ENCODE assay signal across 8 mouse cellular contexts in genomic region chr10:109010241-109011193, GRCm38 (mm10). TPM values are rescaled to one million over a fixed set of nuclear protein-coding genes. Genes with fewer than 3 reads are reported as not detected.
DNase-seq lines count a peak whose midpoint lies in the region; ATAC-seq and TF ChIP-seq lines count a peak whose summit lies in the region.

Syt1 (minus strand) TSS chr10:109010982.

- ATAC-seq in liver, postnatal 0 days = no peak

- no peaks in the 10 kb centered on the region for H3K9me3 ChIP-seq in liver, postnatal 0 days (ENCODE audit: low read length)

- TF ChIP-seq EP300 in liver, postnatal 0 days (IDR thresholded peaks at IDR 0.05; ENCODE audit: low read depth) = no peak

- no peaks in the 10 kb centered on the region for H3K36me3 ChIP-seq in liver, postnatal 0 days (replicated peaks; ENCODE audit: insufficient read depth, low read length)

- 2% methylated on average over 37 of the region's 37 CpGs for WGBS in liver, postnatal 0 days (ENCODE audit: insufficient replicate concordance)

- H3K4me3 ChIP-seq in liver, postnatal 0 days (ENCODE audit: low read depth, low read length) = peak within 1 kb of the TSS; percentile 6; the same call in 1 of the 2 replicates

- no peak within 1 kb of the TSS for H3K9ac ChIP-seq in liver, postnatal 0 days (replicated peaks)

- peaks cover 19% of the 10 kb centered on the region; the same call in 1 of the 2 replicates for H3K27me3 ChIP-seq in liver, postnatal 0 days (ENCODE audit: insufficient read depth, low read length)

- H3K27ac ChIP-seq in liver, postnatal 0 days (ENCODE audit: low read depth) = no peak within 1 kb of the TSS

- H3K4me1 ChIP-seq in liver, postnatal 0 days (ENCODE audit: insufficient read depth) = no peaks in the 10 kb centered on the region

- peak within 1 kb of the TSS; percentile 50 for H3K4me2 ChIP-seq in liver, postnatal 0 days (ENCODE audit: low read depth, low read length)

- TF ChIP-seq CTCF in liver, postnatal 0 days (IDR thresholded peaks at IDR 0.05; ENCODE audit: low read depth) = no peak

- peak; percentile 3 for DNase-seq in thymus, postnatal 4 days
- no peak for DNase-seq in thymus, postnatal 0 days (ENCODE audit: low spot score)
- peak; percentile 90 for DNase-seq in embryo, embryonic 10.5 days (ENCODE audit: low spot score)
- peak; percentile 3 for DNase-seq in heart, adult 8-10 months (ENCODE audit: low spot score)
- peak; percentile 92 to 93 for DNase-seq in layer of hippocampus, adult 8-10 months (ENCODE audit: low spot score in 2 of 2)
- DNase-seq in liver, postnatal 0 days = no peak
- DNase-seq in ovary, postnatal 10 days (ENCODE audit: low spot score) = peak; percentile 6
- no peak for DNase-seq in spleen, postnatal 10 days (ENCODE audit: low spot score in 2 of 2)

RNA-seq across cellular contexts. Expression of gene Syt1, which starts in this region (rescaled TPM):
- 1.3 and 1.8 TPM in 2 replicates for polyA plus RNA-seq in thymus, postnatal 0 days (2015; fragmentation: Nextera tagmentation; extraction: Ambion mirVana)
- total RNA-seq in heart, adult 8-10 months (2022) = under 1 TPM; 0.11 to 0.38 (median 0.31) TPM
- total RNA-seq in layer of hippocampus, adult 8-10 months (2022) = 1,000 to 10,000 TPM in 2 of 4 experiments, 100 to 1,000 TPM in 2; 906 to 1,068 (median 986) TPM
- polyA plus RNA-seq in liver, postnatal 0 days (2015; fragmentation: Nextera tagmentation; extraction: Ambion mirVana) = 0.07 and 0.11 TPM in 2 replicates

Comparison
In these comparisons a context has a peak if more than half of its experiments do, and no peak if none do; other contexts are left out.
1. RNA of gene Syt1 (total RNA-seq): 906 to 1,068 TPM in layer of hippocampus, adult 8-10 months; 0.11 to 0.38 TPM in heart, adult 8-10 months; every median in the first group is over 100 times any median in the second.
2. DNase-seq: peak in thymus, postnatal 4 days (single experiment), embryo, embryonic 10.5 days (single experiment), layer of hippocampus, adult 8-10 months (2 of 2) and ovary, postnatal 10 days (single experiment); none in thymus, postnatal 0 days (single experiment), liver, postnatal 0 days (single experiment) and spleen, postnatal 10 days (0 of 2).
3. Peak in DNase-seq in heart, adult 8-10 months; RNA of the gene not detected or under 1 TPM.